Mouse (Mus musculus) CH12.LX (cell line): ENCODE results near the gene Rps16. TPM values are rescaled to one million over a fixed set of nuclear protein-coding genes. Genes with fewer than 3 reads are reported as not detected.

Experiments
- DNase-seq: peaks from one replicate; pipeline ENCODE4 v3.0.0-alpha.2; 2013; ENCODE audit errors: extremely low read depth
- H3K27ac ChIP-seq: 2 replicates; pipeline ENCODE4 v1.5.1; 2012; ENCODE audit warnings: low read depth, mild to moderate bottlenecking, control low read depth, moderate library complexity; ENCODE audit not compliant: insufficient read depth
- H3K27me3 ChIP-seq: replicated peaks from 2 replicates; pipeline ENCODE3; 2012; ENCODE audit warnings: inconsistent platforms
- H3K36me3 ChIP-seq, 2 experiments: replicated peaks in 1 of 2; 2 replicates each; pipeline versions ENCODE3 to v1.6.1; 2012; ENCODE audit warnings: inconsistent platforms in 1 of 2, low read length in 1 of 2, mild to moderate bottlenecking in 1 of 2, mixed read lengths in 1 of 2, moderate library complexity in 1 of 2; ENCODE audit not compliant: control insufficient read depth in 1 of 2, insufficient read depth in 1 of 2
- H3K4me1 ChIP-seq, 2 experiments: 2 replicates each; pipeline ENCODE4 v1.6.1; 2012; ENCODE audit warnings: inconsistent platforms in 1 of 2, moderate library complexity in 1 of 2; ENCODE audit not compliant: insufficient read depth in 2 of 2, control insufficient read depth in 1 of 2
- H3K4me2 ChIP-seq: 2 replicates; pipeline ENCODE4 v1.6.1; 2012; ENCODE audit warnings: low read depth, mild to moderate bottlenecking, control low read depth; ENCODE audit not compliant: poor library complexity, insufficient read depth, severe bottlenecking
- H3K4me3 ChIP-seq, 3 experiments: fragments of 150-350 bp in 1 of 3; sonication (generic) in 1 of 3; replicated peaks in 1 of 3; 2 replicates each; pipeline versions ENCODE3 to v1.5.1; 2011 to 2012; ENCODE audit warnings: low read depth in 2 of 3, low read length in 2 of 3, mild to moderate bottlenecking in 2 of 3, moderate library complexity in 2 of 3, control low read depth in 1 of 3, improper control_type of control experiment in 1 of 3, inconsistent platforms in 1 of 3, mixed read lengths in 1 of 3; ENCODE audit not compliant: poor library complexity in 1 of 3
- H3K79me2 ChIP-seq: replicated peaks from 2 replicates; pipeline ENCODE4 v1.6.1; 2012; ENCODE audit warnings: mild to moderate bottlenecking, moderate library complexity; ENCODE audit not compliant: control insufficient read depth, poor library complexity, insufficient read depth, severe bottlenecking; ENCODE audit errors: extremely low read depth
- H3K9ac ChIP-seq: 2 replicates; pipeline ENCODE4 v1.6.1; 2012; ENCODE audit warnings: low read depth, mild to moderate bottlenecking, control low read depth, moderate library complexity; ENCODE audit not compliant: insufficient read depth
- H3K9me3 ChIP-seq: replicated peaks from 2 replicates; pipeline ENCODE3; 2012; ENCODE audit warnings: low read length, inconsistent platforms, mixed read lengths
- BHLHE40 ChIP-seq: IDR thresholded peaks from 2 replicates; pipeline ENCODE4 v1.6.1; 2011; ENCODE audit warnings: mild to moderate bottlenecking, low read depth, low read length, improper control_type of control experiment
- CHD1 ChIP-seq: IDR thresholded peaks from 2 replicates; pipeline ENCODE4 v1.6.1; 2012; ENCODE audit warnings: low read depth, low read length, improper control_type of control experiment, inconsistent platforms
- CHD2 ChIP-seq: IDR thresholded peaks from 2 replicates; pipeline ENCODE4 v1.6.1; 2011; ENCODE audit warnings: low read length, improper control_type of control experiment
- CTCF ChIP-seq, 2 experiments: IDR thresholded peaks in 1 of 2; conservative IDR thresholded peaks in 1 of 2; 2 replicates each; pipeline ENCODE4 v1.5.1; 2011 to 2012; ENCODE audit warnings: low read depth in 2 of 2, low read length in 2 of 2, improper control_type of control experiment in 1 of 2, inconsistent platforms in 1 of 2, mild to moderate bottlenecking in 1 of 2, moderate library complexity in 1 of 2
- E2F4 ChIP-seq: IDR thresholded peaks from 2 replicates; pipeline ENCODE4 v1.6.1; 2011; ENCODE audit warnings: low read depth, low read length, improper control_type of control experiment; ENCODE audit not compliant: insufficient replicate concordance
- ELF1 ChIP-seq: IDR thresholded peaks from 2 replicates; pipeline ENCODE4 v1.6.1; 2014; ENCODE audit warnings: low read depth, mild to moderate bottlenecking, inconsistent platforms, low read length, improper control_type of control experiment
- EP300 ChIP-seq: IDR thresholded peaks from 2 replicates; pipeline ENCODE4 v1.6.1; 2011; ENCODE audit warnings: low read length, improper control_type of control experiment
- ETS1 ChIP-seq: conservative IDR thresholded peaks from 2 replicates; pipeline ENCODE4 v1.6.1; 2012; ENCODE audit warnings: low read depth, mild to moderate bottlenecking, inconsistent platforms, low read length, improper control_type of control experiment, moderate library complexity
- HCFC1 ChIP-seq: IDR thresholded peaks from 2 replicates; pipeline ENCODE4 v1.6.1; 2012; ENCODE audit warnings: low read depth, mild to moderate bottlenecking, inconsistent platforms, low read length, improper control_type of control experiment
- IRF4 ChIP-seq: IDR thresholded peaks from 2 replicates; pipeline ENCODE4 v1.6.1; 2014; ENCODE audit warnings: low read depth, mild to moderate bottlenecking, inconsistent platforms, low read length, improper control_type of control experiment
- JUND ChIP-seq: conservative IDR thresholded peaks from 2 replicates; pipeline ENCODE4 v1.6.1; 2011; ENCODE audit warnings: low read depth, low read length, improper control_type of control experiment
- MAFK ChIP-seq: IDR thresholded peaks from 2 replicates; pipeline ENCODE4 v1.6.1; 2011; ENCODE audit warnings: low read length, improper control_type of control experiment; ENCODE audit not compliant: insufficient replicate concordance
- MAX ChIP-seq: IDR thresholded peaks from 2 replicates; pipeline ENCODE4 v1.6.1; 2011; ENCODE audit warnings: low read length, improper control_type of control experiment
- MAZ ChIP-seq: IDR thresholded peaks from 2 replicates; pipeline ENCODE4 v1.6.1; 2012; ENCODE audit warnings: low read depth, mild to moderate bottlenecking, inconsistent platforms, low read length, improper control_type of control experiment, moderate library complexity
- MEF2A ChIP-seq: IDR thresholded peaks from 2 replicates; pipeline ENCODE4 v1.6.1; 2014; ENCODE audit warnings: low read depth, mild to moderate bottlenecking, inconsistent platforms, low read length, improper control_type of control experiment, borderline replicate concordance
- MXI1 ChIP-seq: IDR thresholded peaks from 2 replicates; pipeline ENCODE4 v1.6.1; 2011; ENCODE audit warnings: mild to moderate bottlenecking, low read depth, low read length, improper control_type of control experiment
- MYC ChIP-seq: IDR thresholded peaks from 2 replicates; pipeline ENCODE4 v1.6.1; 2011; ENCODE audit warnings: low read depth, mild to moderate bottlenecking, improper control_type of control experiment, low read length
- NRF1 ChIP-seq: IDR thresholded peaks from 2 replicates; pipeline ENCODE4 v1.6.1; 2014; ENCODE audit warnings: low read depth, mild to moderate bottlenecking, inconsistent platforms, low read length, improper control_type of control experiment, moderate library complexity
- PAX5 ChIP-seq: IDR thresholded peaks from 2 replicates; pipeline ENCODE4 v1.6.1; 2012; ENCODE audit warnings: low read length, inconsistent platforms, mixed read lengths
- POLR2A ChIP-seq: IDR thresholded peaks from 2 replicates; pipeline ENCODE4 v1.6.1; 2011; ENCODE audit warnings: low read depth, mild to moderate bottlenecking, improper control_type of control experiment, low read length
- POLR2AphosphoS2 ChIP-seq: IDR thresholded peaks from 2 replicates; pipeline ENCODE4 v1.6.1; 2011; ENCODE audit warnings: low read depth, low read length, improper control_type of control experiment
- RAD21 ChIP-seq: IDR thresholded peaks from 2 replicates; pipeline ENCODE4 v1.6.1; 2011; ENCODE audit warnings: low read depth, mild to moderate bottlenecking, low read length, improper control_type of control experiment, moderate library complexity
- RCOR1 ChIP-seq: conservative IDR thresholded peaks from 2 replicates; pipeline ENCODE4 v1.6.1; 2012; ENCODE audit warnings: low read depth, mild to moderate bottlenecking, inconsistent platforms, low read length, improper control_type of control experiment
- SIN3A ChIP-seq: IDR thresholded peaks from 2 replicates; pipeline ENCODE4 v1.6.1; 2012; ENCODE audit warnings: low read length, improper control_type of control experiment, inconsistent platforms
- TBP ChIP-seq: conservative IDR thresholded peaks from 2 replicates; pipeline ENCODE4 v1.6.1; 2011; ENCODE audit warnings: low read depth, low read length, improper control_type of control experiment
- TCF12 ChIP-seq: IDR thresholded peaks from 2 replicates; pipeline ENCODE4 v1.6.1; 2014; ENCODE audit warnings: low read depth, mild to moderate bottlenecking, inconsistent platforms, low read length, improper control_type of control experiment
- UBTF ChIP-seq: IDR thresholded peaks from 2 replicates; pipeline ENCODE4 v1.6.1; 2012; ENCODE audit warnings: low read depth, mild to moderate bottlenecking, inconsistent platforms, low read length, improper control_type of control experiment, moderate library complexity
- USF2 ChIP-seq: conservative IDR thresholded peaks from 2 replicates; pipeline ENCODE4 v1.6.1; 2011; ENCODE audit warnings: low read depth, low read length, improper control_type of control experiment
- ZC3H11A ChIP-seq: IDR thresholded peaks from 2 replicates; pipeline ENCODE4 v1.6.1; 2012; ENCODE audit warnings: low read depth, mild to moderate bottlenecking, inconsistent platforms, low read length, improper control_type of control experiment
- ZMIZ1 ChIP-seq: IDR thresholded peaks from 2 replicates; pipeline ENCODE4 v1.6.1; 2012; ENCODE audit warnings: low read depth, mild to moderate bottlenecking, inconsistent platforms, low read length, improper control_type of control experiment
- ZNF384 ChIP-seq: IDR thresholded peaks from 2 replicates; pipeline ENCODE4 v1.6.1; 2012; ENCODE audit warnings: low read depth, low read length, improper control_type of control experiment, inconsistent platforms
- dilution Hi-C: fragments of 300-500 bp; cut with MboI; formaldehyde crosslinking; loops from 2 replicates; pipeline ENCODE4 v1.14.3; 2020; ENCODE audit warnings: low sequenced_read_pairs; ENCODE audit not compliant: extremely low pct_unique_long_range_greater_than_20kb, extremely low pct_ligation_motif_present
- in situ Hi-C: fragments of 300-500 bp; cut with MboI; formaldehyde crosslinking; loops from 3 replicates; pipeline ENCODE4 v1.14.3; 2019; ENCODE audit warnings: low sequenced_read_pairs, low pct_ligation_motif_present, low pct_unique_long_range_greater_than_20kb, mixed read lengths
- polyA plus RNA-seq: library from polyadenylated mRNA; unstranded; fragments of >175 nt; gene quantifications from 2 replicates; pipeline ENCODE4 v1.2.1, GENCODE M21; 2012; ENCODE audit warnings: low read depth; ENCODE audit not compliant: insufficient read length
- total RNA-seq, 2 experiments: library from RNA; depleted of rRNA; stranded (reverse); fragments of 300-350 nt in 1 of 2; fragments of >200 nt in 1 of 2; gene quantifications; 2 replicates each; pipeline ENCODE4 v1.2.3; 2012 to 2014

The Rps16 gene
- total and polyA plus RNA-seq, 3 experiments, result 66.7 to 2,040 (median 1,254) TPM

DNA sequence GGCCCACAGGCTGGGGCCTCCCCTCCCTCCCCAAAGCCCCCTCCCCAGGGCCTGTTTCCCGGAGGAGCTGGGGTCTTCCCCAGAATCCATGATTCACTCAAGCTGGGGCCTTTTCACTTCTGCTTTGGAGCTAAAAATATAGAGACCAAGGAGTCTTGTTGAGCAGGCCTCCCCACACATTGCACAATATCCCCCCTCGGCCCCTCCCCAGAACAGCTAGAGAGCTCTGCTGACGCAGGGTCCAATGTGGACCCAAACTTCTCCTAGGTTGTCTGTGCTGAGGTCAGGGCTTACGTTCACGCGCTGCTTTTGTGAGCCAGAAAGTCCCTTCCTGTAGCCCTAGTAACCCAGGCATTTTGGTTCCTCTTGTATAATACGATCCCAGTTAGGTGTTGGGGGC is 35.6 kb downstream of the Rps16 start:
- H3K4me2 ChIP-seq, result no peak overlapping the region
- H3K4me3 ChIP-seq, result no peak overlapping the region
- in situ Hi-C loops, result no loop called here
- dilution Hi-C loops, result no loop called here
- DNase-seq, result no peak
- peak overlapping the region; percentile 49 for H3K27ac ChIP-seq
- H3K4me1 ChIP-seq, result peaks cover 35 to 55% of the 10 kb centered on the region in 2 experiments
- no peak overlapping the region; the same call in 1 of the 2 replicates for H3K9ac ChIP-seq
- TF ChIP-seq ETS1 (peak; percentile 54), IRF4 (0 out of 2 replicates have a peak, but pooled peaks have one; percentile 29), CTCF (conservative IDR thresholded peaks at IDR 0.05 in 1 of 2, IDR thresholded peaks at IDR 0.05 in 1 of 2; ENCODE audit: low read depth in 2 of 2, low read length in 2 of 2) (no peak), PAX5 (no peak), MEF2A (peak; percentile 73), BHLHE40 (0 out of 2 replicates have a peak, but pooled peaks have one; percentile 6), CHD2 (peak; percentile 5; the same call in 1 of the 2 replicates), MAZ (0 out of 2 replicates have a peak, but pooled peaks have one; percentile 3), HCFC1 (no peak)
- no peaks in the 10 kb centered on the region for H3K9me3 ChIP-seq
- H3K27me3 ChIP-seq, result no peaks in the 10 kb centered on the region
- peaks cover 29 to 49% of the 10 kb centered on the region in 2 experiments for H3K36me3 ChIP-seq
- peaks cover under 1% of the 10 kb centered on the region; the same call in 1 of the 2 replicates for H3K79me2 ChIP-seq

DNA sequence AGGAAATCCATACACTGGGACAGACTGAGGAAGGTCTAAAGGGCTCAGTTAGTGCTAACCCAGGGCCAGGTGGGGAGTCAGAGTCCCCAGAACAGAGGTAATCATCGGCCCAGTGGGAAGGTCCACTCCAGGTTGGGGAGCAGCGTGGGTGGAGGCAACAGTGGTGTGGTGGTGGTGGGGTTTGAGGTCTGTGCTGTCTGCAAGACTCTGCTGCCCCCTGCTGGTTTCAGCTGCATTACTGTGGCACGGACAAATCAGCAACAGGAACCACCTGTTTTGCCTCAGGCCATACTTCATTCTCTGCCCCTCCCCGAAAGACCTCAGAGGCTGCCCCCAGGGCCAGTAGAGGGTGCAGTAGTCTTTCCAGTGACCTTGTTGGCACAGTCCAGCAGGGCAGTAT is 36.0 kb downstream of the Rps16 start:
- H3K4me3 ChIP-seq, result no peak overlapping the region
- peak overlapping the region; percentile 49 for H3K27ac ChIP-seq
- H3K79me2 ChIP-seq, result peaks cover 4% of the 10 kb centered on the region
- dilution Hi-C loops, result no loop called here
- no peak overlapping the region; the same call in 1 of the 2 replicates for H3K9ac ChIP-seq
- H3K9me3 ChIP-seq, result no peaks in the 10 kb centered on the region
- DNase-seq, result peak; percentile 94
- no peak overlapping the region for H3K4me2 ChIP-seq
- no peaks in the 10 kb centered on the region for H3K27me3 ChIP-seq
- H3K36me3 ChIP-seq, result peaks cover 29 to 50% of the 10 kb centered on the region in 2 experiments
- H3K4me1 ChIP-seq, result peaks cover 35 to 54% of the 10 kb centered on the region in 2 experiments
- in situ Hi-C loops, result no loop called here
- TF ChIP-seq MYC (peak; percentile 67; the same call in 1 of the 2 replicates), POLR2AphosphoS2 (no peak), ELF1 (peak; percentile 37; the same call in 1 of the 2 replicates), USF2 (no peak), MEF2A (peak; percentile 68), MAZ (peak; percentile 82), CTCF (conservative IDR thresholded peaks at IDR 0.05 in 1 of 2, IDR thresholded peaks at IDR 0.05 in 1 of 2; ENCODE audit: low read depth in 2 of 2, low read length in 2 of 2) (peak; percentile 66 to 93), ZNF384 (no peak), UBTF (no peak), EP300 (no peak), TCF12 (peak; percentile 54; the same call in 1 of the 2 replicates), BHLHE40 (peak; percentile 55), POLR2A (peak; percentile 31; the same call in 1 of the 2 replicates), ZC3H11A (peak; percentile 77), CHD1 (no peak), MXI1 (peak; percentile 52), IRF4 (peak; percentile 96), MAFK (no peak), HCFC1 (peak; percentile 18; the same call in 1 of the 2 replicates), SIN3A (peak; percentile 71), ETS1 (no peak), TBP (no peak), CHD2 (0 out of 2 replicates have a peak, but pooled peaks have one; percentile 2), E2F4 (no peak), ZMIZ1 (no peak), MAX (peak; percentile 64; the same call in 1 of the 2 replicates), JUND (no peak), RCOR1 (0 out of 2 replicates have a peak, but pooled peaks have one; percentile 29), RAD21 (peak; percentile 91), NRF1 (peak; percentile 35)
